Comparison of ENCODE assay signal across 7 mouse cellular contexts in the genomic region with DNA sequence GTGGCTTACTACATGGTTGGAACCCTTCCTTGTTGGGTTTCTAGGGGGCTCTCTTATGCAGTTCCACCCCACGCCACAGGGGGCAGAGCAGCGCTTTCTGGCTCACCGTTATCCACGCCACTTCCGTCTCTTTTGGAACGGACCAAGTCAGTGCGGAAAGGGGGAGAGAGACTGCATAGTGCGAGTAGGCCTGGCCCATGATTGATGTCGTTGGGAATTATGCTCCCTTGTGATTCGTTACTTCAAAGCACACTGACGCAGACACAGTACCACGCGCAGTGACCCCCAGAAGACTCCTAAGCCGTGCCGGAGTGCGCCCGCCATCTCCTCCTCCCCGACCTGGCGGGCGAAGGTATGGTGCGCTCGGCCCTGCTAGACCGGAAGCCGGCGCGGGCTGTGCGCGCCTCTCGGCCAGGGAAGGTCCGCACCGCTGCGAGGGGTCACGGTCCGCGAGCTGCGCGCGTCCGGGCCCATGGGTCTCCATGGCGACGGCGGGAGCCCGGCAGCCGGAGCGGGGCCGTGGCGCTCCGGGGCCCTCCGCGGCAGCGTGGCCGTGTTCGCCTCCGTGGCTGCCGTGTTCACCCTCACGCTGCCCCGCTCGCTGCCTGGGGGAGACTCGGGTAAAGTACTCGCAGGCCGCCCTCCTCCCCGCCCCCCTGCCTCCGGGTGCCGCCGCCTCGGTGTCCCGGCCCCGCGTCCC. TPM values are rescaled to one million over a fixed set of nuclear protein-coding genes. Genes with fewer than 3 reads are reported as not detected.
DNase-seq lines count a peak whose midpoint lies in the region; ATAC-seq and TF ChIP-seq lines count a peak whose summit lies in the region.

Gene Tmem260, plus strand, starts transcription at position 141 of the 700 bp plus-strand sequence.

- intact Hi-C loops in left cerebral cortex, postnatal 4 days (cut with DNase I), result loop anchor here (10.0 kb wide), 1 partner anchor 209 kb away; no protein-coding TSS in a partner anchor

- peak; percentile 96 for DNase-seq in adrenal gland, postnatal 10 days
- peak; percentile 93 for DNase-seq in embryonic facial prominence, embryonic 10.5 days (ENCODE audit: low spot score)
- DNase-seq in gonadal fat pad, adult 2 months (ENCODE audit: low read depth), result peak; percentile 46
- peak; percentile 96 for DNase-seq in left cerebral cortex, postnatal 4 days

- no peaks in the 10 kb centered on the region for H3K27me3 ChIP-seq in embryonic facial prominence, embryonic 10.5 days (replicated peaks; ENCODE audit: low read depth, poor library complexity, severe bottlenecking)
- H3K27me3 ChIP-seq in intestine, postnatal 0 days (replicated peaks; ENCODE audit: control insufficient read depth, insufficient read depth, low read length), result no peaks in the 10 kb centered on the region
- H3K27me3 ChIP-seq in midbrain, embryonic 12.5 days, result no peaks in the 10 kb centered on the region
- no peaks in the 10 kb centered on the region for H3K27me3 ChIP-seq in small intestine, adult 2 months (ENCODE audit: control insufficient read depth, insufficient read depth, low read length)

- peak within 1 kb of the TSS; percentile 97 for H3K4me3 ChIP-seq in embryonic facial prominence, embryonic 10.5 days
- H3K4me3 ChIP-seq in intestine, postnatal 0 days (ENCODE audit: low read depth, low read length), result peak within 1 kb of the TSS; percentile 97
- peak within 1 kb of the TSS; percentile 93 for H3K4me3 ChIP-seq in midbrain, embryonic 12.5 days
- H3K4me3 ChIP-seq in small intestine, adult 2 months (ENCODE audit: low read depth, low read length), result peak within 1 kb of the TSS; percentile 89

- peak; percentile 62 for TF ChIP-seq POLR2A in small intestine, adult 2 months (IDR thresholded peaks at IDR 0.05; ENCODE audit: low read depth, low read length)

- TF ChIP-seq CTCF in intestine, postnatal 0 days (IDR thresholded peaks at IDR 0.05; ENCODE audit: low read depth), result peak; percentile 98
- TF ChIP-seq CTCF in small intestine, adult 2 months (IDR thresholded peaks at IDR 0.05; ENCODE audit: extremely low read depth, insufficient read length, insufficient replicate concordance, low read depth, low read length), result peak; percentile 97

- under 1% methylated on average over 69 of the region's 69 CpGs for WGBS in embryonic facial prominence, embryonic 10.5 days
- under 1% methylated on average over 67 of the region's 69 CpGs for WGBS in intestine, postnatal 0 days
- WGBS in midbrain, embryonic 12.5 days, result under 1% methylated on average over 69 of the region's 69 CpGs
- under 1% methylated on average over 69 of the region's 69 CpGs for WGBS in small intestine, adult 2 months

- ATAC-seq in intestine, postnatal 0 days, result peak; percentile 100
- peak; percentile 99 for ATAC-seq in midbrain, embryonic 12.5 days (ENCODE audit: low FRiP score, low read depth)

- H3K9me3 ChIP-seq in embryonic facial prominence, embryonic 10.5 days, result no peaks in the 10 kb centered on the region
- H3K9me3 ChIP-seq in intestine, postnatal 0 days (ENCODE audit: control insufficient read depth), result no peaks in the 10 kb centered on the region
- H3K9me3 ChIP-seq in midbrain, embryonic 12.5 days, result no peaks in the 10 kb centered on the region

- peaks cover 11% of the 10 kb centered on the region for H3K4me1 ChIP-seq in embryonic facial prominence, embryonic 10.5 days
- H3K4me1 ChIP-seq in intestine, postnatal 0 days (replicated peaks; ENCODE audit: control insufficient read depth, insufficient read depth, low read length), result no peaks in the 10 kb centered on the region
- H3K4me1 ChIP-seq in midbrain, embryonic 12.5 days, result peaks cover 9% of the 10 kb centered on the region
- H3K4me1 ChIP-seq in small intestine, adult 2 months (ENCODE audit: control insufficient read depth, insufficient read depth, insufficient read length, low read length), result peaks cover 2% of the 10 kb centered on the region

- peak within 1 kb of the TSS; percentile 99 for H3K27ac ChIP-seq in embryonic facial prominence, embryonic 10.5 days (replicated peaks)
- H3K27ac ChIP-seq in intestine, postnatal 0 days (ENCODE audit: low read depth, low read length), result peak within 1 kb of the TSS; percentile 82
- H3K27ac ChIP-seq in midbrain, embryonic 12.5 days (replicated peaks), result peak within 1 kb of the TSS; percentile 89
- H3K27ac ChIP-seq in small intestine, adult 2 months (ENCODE audit: insufficient read depth, low read depth, low read length), result peak within 1 kb of the TSS; percentile 83

- peak within 1 kb of the TSS; percentile 77 for H3K4me2 ChIP-seq in intestine, postnatal 0 days (replicated peaks; ENCODE audit: low read depth)
- H3K4me2 ChIP-seq in midbrain, embryonic 12.5 days (replicated peaks), result peak within 1 kb of the TSS; percentile 73

- no peaks in the 10 kb centered on the region for H3K36me3 ChIP-seq in embryonic facial prominence, embryonic 10.5 days (replicated peaks)
- no peaks in the 10 kb centered on the region for H3K36me3 ChIP-seq in intestine, postnatal 0 days (ENCODE audit: control insufficient read depth, insufficient read depth)
- no peaks in the 10 kb centered on the region for H3K36me3 ChIP-seq in midbrain, embryonic 12.5 days
- no peaks in the 10 kb centered on the region for H3K36me3 ChIP-seq in small intestine, adult 2 months (ENCODE audit: control insufficient read depth, insufficient read depth, low read length)

- peak within 1 kb of the TSS; percentile 90 for H3K9ac ChIP-seq in intestine, postnatal 0 days (ENCODE audit: low read depth, low read length)
- peak within 1 kb of the TSS; percentile 88 for H3K9ac ChIP-seq in midbrain, embryonic 12.5 days (replicated peaks)

RNA-seq across cellular contexts. Expression of gene Tmem260, which starts in this region (rescaled TPM):
- total RNA-seq in adrenal gland, postnatal 10 days (2021), result 10 to 100 TPM; 22.6 to 29.4 TPM
- 19.1 and 20.3 TPM in 2 replicates for polyA plus RNA-seq in embryonic facial prominence, embryonic 10.5 days (2016; fragmentation: Nextera tagmentation; extraction: Ambion mirVana)
- polyA plus RNA-seq in gonadal fat pad, adult 2 months (2012; rRNA removed), result 12.4 and 17.9 TPM in 2 replicates
- polyA plus RNA-seq in intestine, postnatal 0 days (2015; fragmentation: Nextera tagmentation; extraction: Ambion mirVana), result 6.2 and 7.1 TPM in 2 replicates
- total RNA-seq in left cerebral cortex, postnatal 4 days (2021), result 10 to 100 TPM; 18.4 to 21.3 TPM
- polyA plus RNA-seq in midbrain, embryonic 12.5 days (2016; fragmentation: Nextera tagmentation; extraction: Ambion mirVana), result 29.1 and 30.4 TPM in 2 replicates
- 5.5 and 11.3 TPM in 2 replicates for polyA plus RNA-seq in small intestine, adult 2 months (2012; rRNA removed)

Comparison
In these comparisons a context has a peak if more than half of its experiments do, and no peak if none do; other contexts are left out.
1. Peak in every context shown above with its lines: DNase-seq, ATAC-seq, H3K4me3 ChIP-seq and H3K27ac ChIP-seq.
2. DNase-seq: peak in every context shown above with its lines; median percentile 96 in adrenal gland, postnatal 10 days; 96 in left cerebral cortex, postnatal 4 days; 93 in embryonic facial prominence, embryonic 10.5 days; 46 in gonadal fat pad, adult 2 months.